Mouse (Mus musculus): ENCODE measurements around the gene C2cd4a.

C2cd4a gene

DNA sequence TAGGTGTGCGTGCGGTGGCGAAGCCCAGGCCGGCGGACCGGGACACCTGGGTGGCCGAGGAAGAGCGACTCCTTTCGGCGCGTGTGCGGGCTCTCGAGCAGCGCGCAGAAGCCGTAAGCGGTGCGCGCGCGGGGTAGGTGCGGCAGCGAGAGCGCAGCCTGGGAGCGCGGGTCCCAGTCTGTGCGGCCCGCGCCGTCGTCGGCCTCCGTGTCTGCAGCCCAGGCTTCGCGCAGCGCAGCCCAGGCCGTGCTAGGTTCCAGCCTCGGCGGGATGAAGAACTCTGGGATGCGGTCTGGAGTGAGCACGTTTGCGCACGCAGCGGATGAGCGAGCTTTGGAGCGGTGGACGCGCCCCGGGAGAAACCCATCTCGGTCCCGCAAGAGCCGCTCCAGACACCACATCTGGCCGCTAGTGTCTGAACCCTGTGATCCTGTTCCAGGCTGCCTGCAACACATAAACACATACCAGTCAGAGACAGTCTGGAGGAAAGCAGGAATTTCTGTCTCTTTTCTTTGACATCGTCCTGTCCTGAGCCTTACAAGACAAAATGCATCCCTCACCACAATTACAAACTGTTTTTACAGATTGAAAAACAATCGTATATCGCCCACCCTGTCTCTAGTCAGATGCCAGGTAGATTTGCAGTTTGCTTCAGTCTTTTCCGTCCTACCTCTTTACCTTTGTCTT lies 628 bp downstream of the C2cd4a start:
- peak in 1 of 2 experiments; percentile 59 for DNase-seq

DNA sequence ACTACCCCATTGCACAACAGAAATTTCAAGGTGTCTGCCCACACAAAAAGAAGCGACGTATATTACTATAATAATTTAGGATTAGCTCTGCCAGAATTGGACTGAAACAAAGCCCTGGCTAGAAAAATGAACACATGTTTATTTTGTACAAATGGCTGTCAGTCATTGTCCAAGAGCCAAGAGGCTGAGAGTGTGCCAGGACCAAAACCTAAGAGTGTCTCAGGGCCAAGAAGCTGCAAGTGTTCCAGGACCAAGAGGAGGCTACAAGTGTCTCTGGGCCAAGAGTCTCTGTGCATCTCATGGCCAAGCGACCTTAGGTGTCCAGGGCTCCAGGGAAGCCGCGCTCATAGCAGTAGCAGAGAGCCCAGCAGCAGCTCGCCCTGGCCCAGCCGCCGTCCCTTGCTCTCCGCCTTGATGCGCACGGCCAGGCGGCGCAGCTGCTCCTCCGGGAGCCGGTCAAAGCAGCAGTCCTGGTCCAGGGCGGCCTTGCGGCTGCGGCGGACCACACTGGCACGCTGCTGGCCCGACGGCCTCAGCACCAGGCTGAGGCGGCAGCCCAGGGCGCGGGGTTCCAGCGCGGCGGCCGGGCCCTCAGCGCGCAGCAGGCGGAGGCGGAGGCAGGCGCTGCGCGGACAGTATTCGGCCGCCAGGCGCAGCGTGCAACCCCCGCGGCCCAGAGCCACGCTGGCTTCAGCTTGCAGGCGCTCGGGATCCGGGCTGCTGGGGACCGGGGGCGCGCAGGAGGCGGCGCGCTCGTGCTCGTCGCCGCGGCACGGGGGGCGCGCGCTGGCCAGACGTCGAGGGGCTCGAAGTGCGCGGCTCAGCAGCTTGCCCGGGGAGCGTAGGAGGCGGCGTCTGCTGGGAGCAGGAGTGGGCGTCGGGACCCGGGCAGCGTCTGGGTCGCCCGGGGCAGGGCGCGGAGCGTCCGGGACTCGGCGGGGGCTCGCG lies 1.4 kb downstream of the C2cd4a start:
- DNase-seq = peak; percentile 71 to 76

DNA sequence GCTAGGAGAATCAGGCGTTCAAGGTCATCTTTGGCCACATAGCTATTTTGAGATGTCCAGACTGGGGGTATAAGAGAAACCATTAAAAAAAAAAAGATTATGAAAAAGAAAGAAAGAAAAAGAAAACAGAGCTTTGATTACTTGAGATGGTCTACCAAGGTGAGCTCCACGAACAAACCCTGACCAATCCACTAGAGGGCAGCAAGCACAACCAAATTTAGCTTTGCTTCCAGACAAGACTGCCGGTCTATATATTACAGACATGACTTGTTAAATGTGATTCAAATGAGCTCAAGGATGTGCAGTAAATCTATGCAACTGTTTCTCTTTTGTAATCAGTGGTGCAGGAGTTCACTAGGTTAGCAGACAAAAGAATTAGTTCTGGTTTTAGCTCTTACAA lies 3.9 kb downstream of the C2cd4a start:
- DNase-seq = peak; percentile 63 to 81

DNA sequence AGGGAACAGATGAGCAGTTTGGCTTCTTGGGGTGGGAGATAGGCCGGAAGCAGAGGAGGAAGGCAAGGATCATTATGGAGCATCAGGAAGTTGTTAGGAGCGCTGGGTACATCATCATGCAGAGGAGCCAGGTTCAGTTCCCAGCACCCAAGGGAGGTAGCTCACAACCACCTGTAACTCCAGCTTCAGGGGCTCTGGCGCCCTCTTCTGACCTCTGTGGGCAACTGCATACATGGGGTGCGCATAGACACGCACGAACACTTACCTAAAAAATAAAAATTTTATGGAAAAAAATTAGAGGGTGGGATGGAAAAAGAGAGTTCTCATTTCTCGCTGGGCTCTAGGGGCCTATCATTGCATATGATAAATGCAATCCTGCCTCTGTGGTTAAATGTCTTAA lies 6.6 kb downstream of the C2cd4a start:
- no peak for DNase-seq

DNA sequence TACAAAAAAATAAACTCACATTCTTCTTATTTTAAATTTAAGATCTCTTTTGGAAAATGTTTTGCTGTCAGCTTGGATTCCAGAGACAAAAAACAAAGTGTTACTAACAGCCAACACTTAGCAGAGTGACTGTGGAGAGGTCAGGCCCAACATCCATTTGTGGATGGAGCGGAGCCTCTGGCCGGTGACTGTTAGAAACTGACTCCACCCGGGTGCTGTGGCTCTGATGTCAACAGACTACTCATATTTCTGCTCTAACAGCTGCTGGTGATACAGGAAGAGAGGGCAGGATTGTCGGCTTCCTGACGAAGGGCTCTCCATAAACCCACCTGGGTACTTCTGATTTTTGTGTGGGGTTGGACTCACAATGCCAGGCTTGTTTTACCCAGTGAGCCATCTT lies 9.0 kb downstream of the C2cd4a start:
- no peak for DNase-seq

DNA sequence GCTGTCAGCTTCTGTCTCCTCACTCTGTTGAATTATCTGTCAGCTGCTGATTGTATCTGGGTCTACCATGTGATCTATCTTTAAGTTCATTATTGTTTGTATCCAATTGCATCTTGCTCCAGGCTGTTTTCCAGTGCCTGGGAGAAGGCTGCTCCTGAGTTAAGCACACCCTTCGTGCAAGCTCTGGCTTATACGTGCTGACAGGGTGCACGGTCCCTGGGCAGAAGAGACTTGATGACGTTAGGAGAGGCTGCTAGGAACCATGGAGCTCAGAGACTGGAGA lies 13.5 kb downstream of the C2cd4a start:
- DNase-seq = no peak

DNA sequence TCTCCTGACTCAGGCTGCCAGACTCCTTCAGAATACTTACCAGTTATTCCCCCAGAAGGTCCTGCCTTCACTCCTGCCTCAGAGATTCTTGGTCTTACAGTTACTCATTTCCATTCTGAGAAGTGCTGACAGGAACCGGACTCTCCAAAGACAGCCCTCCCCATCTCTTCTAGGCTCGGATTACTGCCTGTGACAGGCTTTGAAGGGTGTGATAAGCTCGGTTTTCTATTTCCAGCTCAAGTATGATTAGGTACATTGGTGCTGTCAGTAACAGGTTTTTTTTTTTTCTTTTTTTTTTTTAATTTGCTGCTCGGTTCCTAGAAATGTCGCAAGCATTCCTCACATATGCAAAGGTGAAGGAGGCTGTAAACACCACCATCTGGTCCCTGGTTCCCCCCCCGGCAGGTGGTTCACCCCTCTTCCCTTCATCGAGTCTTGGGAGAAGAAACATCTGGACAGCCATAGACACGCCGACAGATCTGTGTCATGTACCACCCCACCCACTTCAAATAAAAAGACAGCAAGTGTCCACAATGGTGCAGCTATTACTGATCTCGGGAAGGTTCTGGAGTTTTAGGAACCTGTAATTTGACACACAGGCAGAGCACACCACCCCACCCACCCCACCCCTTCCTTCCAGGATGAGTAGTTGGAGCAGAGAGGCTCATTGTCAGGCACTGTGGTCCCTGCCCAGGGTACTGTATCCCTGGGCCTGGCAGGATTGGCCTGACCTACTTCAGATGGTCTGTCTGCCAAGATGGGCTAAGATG lies 14.0 kb downstream of the C2cd4a start:
- no peak for DNase-seq

DNA sequence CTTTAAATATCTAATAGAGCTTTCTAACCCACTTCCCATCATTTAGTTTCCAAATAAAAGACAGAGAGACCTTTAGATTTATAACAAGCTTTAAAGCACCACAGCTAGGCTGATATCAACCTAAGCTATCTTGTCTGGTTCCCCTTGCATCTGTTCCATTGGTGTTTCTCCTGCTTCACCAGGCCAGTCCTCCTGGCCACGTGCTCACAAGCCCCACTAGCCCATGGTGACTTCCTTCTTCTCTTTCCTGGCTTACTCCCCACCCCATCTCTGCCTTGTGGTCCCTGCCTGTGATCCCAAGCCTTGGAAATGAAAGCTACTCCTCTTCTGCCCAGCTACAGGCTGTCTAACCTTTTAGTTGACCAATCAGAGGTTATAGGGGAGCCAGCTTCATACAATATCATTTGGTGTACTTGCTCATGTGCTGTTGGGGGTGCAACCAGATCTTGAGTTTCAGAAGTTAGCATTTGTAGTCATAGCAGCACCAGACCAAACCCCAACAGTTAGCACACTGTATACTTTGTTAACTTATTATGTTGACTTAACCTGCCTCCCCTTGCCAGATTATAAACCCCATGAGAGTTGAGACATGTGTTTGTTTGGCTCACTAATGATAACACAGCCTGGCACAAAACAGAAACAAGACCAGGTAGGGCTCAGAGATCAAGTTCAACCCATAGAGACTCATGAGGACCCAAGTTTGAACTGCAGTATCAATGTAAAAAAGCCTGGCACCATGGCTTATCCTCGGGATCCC lies 15.8 kb downstream of the C2cd4a start:
- DNase-seq = no peak

DNA sequence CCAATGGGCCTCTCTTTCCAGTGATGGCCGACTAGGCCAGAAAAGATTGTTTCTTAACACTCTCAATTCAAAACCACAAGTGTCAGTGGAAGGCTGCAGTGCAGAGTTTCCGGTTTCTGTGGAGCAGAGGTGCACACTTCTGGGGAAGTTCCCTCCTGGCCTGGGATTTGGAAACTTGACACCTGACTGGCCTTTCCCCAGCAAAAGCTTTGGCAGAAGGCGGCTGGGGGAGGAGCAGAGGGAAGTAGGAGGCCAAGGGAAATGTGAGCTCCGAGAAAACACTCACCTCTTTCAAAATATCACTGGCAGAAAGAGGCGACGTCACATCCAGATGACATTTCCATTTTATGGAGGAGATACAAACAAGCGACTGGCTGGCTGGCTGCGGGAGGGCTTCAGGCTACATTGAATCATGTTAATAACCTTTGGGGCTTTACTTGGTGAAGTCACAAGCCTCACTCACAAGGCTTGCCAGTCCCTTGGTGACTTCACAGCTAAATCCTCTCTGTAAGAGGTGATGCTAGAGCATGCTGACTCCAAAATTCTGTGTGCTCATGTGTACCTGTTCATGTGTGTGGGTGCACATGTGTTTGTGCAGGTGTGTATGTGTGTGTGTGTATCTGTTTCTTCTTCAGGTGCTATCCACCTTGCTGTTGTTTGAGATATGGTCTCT lies 18.3 kb downstream of the C2cd4a start:
- DNase-seq = no peak

DNA sequence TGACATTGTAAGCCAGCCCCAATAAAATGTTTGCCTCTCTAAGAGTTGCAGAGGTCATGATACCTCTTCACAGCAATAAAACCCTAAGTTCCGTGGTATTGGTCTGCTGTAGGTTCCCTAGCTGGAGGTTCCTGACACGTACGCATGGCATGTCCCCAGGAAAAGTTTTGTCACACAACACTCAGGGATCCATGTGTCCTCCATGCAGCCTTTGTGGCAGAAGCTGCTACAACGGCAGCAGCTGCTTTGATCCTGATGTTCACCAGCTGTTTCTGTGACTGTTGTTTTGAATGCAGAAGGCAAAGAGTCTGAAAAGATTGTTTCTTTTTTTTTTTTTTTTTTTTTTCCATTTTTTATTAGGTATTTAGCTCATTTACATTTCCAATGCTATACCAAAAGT lies 19.0 kb downstream of the C2cd4a start:
- DNase-seq = no peak

DNA sequence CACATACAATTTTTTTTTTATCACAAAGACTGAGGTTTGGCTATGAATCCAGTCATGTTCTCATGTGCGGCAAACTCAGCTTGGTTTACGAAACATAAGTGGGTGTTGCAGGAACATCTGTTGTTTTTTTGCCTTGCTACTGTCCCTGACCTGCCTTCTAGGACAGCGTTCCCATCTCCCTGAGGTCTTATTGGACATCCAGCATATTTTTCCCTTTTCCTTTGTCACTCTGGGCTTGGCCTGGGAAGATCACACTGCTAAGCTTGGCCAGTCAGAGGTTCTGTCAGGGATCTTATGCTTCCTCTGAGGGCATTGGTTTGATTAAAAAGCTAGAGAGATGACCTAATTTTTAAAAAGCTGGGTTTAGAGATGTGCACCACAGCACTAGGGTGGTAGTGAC lies 21.0 kb downstream of the C2cd4a start:
- no peak for DNase-seq

DNA sequence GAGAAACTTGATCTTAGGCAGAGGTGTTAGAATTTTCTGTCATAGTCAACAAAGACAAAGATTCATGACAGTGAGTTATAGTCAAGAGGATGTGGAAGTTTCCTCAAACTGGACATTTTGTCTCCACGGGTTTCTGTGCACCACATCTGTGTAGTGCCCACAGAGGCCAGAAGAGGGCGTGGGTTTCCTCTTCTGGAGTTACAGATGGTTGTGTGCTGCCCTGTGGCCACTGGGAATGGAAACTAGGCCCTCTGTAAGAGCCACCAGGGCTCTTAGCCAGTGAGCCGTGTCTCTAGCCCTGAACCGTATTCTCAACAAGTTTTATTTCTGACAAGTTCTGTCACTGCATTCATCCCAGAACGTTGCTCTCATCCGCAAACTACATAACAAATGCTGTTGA lies 21.6 kb downstream of the C2cd4a start:
- no peak for DNase-seq

DNA sequence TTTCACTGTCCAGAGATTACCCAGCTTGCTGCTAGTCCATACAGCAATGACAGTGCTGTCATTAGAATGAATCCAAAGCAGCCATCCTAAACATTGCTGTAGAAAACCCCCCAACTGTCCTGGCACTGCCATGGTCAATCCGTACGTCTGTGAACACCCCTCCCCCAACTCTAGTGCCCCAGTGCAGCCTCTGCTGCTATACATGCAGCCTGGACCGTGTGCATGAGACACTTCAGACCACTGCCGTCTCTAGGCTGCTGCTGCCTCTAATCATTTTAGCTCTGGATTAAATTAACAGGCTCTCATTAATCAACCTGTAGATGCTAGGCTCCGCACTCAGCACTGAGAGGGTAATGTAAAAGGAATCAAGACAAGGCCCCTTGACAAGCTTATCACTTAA lies 25.1 kb downstream of the C2cd4a start:
- DNase-seq = no peak

DNA sequence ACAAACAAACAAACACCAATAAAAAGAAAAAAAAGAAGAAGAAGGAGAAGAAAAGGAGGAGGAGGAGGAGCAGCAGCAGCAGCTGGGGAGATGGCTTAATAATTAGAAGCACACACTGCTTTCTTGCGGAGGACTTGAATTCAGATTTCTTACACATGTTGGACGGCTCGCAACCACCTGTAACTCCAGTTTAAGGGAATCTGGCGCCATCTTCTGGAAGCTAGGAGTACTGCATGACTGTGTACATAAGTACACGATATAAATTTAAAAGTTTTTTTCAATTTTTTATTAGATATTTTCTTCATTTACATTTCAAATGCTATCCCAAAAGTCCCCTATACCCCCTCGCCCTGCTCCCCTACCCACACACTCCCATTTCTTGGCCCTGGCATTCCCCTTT lies 29.9 kb downstream of the C2cd4a start:
- peak; percentile 37 to 78 for DNase-seq

DNA sequence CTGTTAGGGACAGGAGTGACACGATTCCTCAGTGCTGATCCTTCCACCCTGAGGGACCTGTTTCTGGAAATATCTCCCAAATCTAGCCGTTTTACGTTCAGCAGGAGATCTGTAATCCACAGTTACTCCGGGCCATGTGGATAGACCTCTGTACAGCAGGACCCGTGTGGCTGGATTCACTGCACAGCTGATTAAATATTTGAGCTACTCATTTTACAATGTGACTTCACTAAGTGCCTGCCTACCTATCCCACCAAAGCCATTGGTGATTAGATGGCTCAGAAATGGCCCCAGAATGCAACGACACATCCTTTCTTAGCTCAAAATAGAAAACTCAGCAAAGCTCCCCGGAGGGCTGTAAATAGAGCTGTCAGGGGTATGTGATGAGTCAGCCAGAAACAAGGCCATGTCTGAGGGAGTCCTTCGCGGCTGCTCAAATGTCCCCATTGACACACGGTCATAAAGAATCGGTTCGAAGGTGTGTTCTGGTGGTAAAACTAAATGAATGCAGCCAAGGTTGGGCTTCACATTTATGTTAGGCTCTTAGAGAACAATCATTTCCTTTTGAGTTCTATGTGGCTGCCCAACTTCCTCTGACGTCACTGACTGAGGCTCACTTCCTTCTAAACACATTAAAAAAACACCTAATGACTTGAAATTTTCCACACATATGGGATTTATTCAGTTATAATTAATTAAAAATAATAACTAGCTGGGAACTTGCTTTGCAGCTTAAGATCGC lies 32.9 kb downstream of the C2cd4a start:
- no peak for DNase-seq

DNA sequence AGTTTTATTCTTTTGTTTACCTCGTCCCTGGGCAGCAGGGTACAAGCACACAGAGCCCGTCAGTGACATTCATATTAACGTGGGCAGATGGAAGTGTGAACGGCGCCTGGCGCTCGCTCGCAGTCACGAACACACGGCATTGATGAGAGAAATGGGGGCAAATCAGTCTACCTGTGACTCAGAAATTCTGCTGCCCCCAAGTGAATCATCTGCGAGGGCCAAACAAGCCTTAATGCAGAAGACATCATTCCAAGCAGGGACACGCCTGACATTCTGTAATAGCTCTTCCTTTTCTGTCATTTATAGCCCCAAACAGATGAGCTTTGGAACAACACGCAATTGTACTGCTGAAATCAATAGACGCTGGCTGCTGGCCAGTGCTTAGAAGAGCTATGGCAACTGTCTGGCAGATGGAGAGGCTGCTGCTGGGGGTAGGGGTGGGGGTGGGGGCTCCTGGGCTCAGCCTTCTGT lies 36.9 kb downstream of the C2cd4a start:
- peak; percentile 10 to 28 for DNase-seq

DNA sequence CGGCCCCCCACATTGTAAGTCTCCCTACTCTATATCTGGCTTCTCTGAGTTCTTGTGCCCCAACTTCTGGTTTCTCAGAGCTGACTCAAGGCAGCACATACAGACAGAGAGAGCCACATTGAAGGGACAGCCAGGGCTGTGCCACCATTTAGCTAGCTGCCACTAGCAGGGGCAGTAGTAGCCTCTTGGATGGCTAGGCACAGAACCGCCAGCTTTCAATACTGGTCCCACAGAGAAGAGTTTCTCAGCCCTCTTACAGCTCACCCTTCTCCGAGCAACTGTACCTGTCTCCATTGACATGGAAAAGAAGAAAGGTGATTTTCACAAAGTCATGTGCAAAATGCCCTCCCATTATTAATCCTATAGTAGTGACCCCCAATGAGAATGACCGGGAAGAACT lies 37.5 kb downstream of the C2cd4a start:
- no peak for DNase-seq

DNA sequence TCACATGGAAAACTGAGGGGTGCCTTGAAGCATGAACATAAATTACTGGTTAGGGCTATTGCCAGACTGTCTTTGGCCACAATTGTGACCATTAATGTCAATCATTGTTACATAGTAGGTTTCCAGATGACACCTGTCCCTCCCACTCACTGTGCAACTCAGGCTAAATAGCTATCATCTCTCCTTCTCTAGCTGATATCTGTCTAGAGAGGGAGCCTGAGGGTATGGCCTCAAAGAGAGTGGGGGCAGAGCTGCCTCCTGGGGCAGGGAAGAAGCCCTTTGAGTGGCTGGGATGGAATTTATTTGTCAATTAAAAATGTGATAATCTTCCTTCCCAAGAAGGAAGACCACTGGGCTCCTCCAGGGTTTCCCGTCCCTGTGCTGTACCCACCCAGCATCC lies 37.9 kb downstream of the C2cd4a start:
- DNase-seq = no peak

DNA sequence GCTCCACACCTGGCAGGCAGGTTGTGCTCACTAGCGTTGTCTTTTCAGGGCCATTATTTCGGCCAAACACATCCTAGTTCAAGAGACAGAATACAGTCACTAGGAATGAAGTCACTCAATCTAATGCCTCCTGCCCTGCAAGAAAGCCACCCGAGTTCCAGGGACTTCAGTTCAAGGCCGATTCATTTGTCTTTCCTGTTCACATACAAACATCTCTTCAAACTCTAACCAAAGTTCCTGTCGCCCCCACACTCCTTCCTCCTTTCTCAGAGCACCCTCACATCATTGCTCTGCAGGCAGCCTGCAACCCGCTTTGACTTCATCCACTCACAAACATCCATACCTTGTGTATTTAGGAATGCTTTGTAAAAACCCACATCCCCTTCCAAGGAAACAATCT lies 38.6 kb downstream of the C2cd4a start:
- no peak for DNase-seq

DNA sequence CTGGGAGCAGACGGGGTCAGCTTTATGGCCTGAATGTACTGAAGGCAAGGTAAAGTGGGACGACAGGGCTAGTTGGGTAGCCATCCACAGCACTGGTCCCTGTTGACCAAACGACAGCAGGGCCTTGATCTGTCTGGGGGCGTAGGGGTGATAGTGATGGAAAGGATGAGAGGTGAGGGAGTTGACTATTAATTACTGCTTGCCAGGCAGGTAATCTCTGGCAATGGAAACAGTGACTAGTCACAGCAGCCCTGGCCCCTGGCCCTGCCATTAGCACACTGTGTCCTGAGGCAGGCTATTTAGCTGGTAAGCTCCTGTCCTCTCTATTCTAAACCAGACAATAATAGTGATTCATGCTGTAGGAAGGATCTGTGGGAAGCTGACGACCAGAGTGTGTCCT lies 39.7 kb downstream of the C2cd4a start:
- no peak for DNase-seq

DNA sequence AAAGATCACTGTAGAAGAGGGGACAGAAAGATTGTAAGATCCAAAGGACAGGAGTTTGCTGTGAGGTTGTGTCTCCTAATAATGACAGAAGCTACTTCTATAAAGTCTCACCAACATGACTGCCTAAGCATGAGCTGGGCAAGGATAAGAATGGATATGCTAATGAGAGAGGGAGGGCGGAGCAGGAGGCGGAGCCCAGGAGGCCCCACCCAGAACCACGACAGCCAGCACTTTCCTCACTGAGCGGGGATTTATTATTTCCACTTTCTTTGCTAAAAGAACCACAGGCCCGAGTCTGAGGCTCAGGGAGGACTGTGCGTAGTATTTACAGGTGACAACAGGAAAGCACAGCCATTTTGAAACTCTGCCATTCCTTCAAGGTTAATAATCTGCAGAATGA lies 44.5 kb downstream of the C2cd4a start:
- DNase-seq = no peak

DNA sequence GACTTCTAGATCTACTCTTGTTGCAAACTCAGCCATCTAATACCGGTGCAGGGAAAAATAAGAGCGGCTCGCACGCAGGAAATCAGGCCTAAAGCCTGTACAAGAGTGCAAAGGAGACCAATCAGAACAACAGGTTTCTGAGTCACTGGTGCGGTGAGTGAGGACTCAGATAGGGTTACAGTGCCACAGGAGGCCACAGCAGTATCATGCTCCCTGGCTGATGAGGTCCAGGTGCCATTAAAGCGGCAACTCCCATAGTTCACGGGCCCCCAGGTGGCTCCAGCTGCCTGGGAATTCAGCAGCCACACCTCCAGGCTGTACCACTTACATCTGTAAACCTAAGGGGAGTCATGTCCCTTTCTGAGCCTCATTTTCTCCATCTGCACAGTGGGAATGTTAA lies 45.8 kb downstream of the C2cd4a start:
- no peak for DNase-seq

Data from cerebellum, postnatal 25 days (tissue).